Mouse (Mus musculus) stomach, embryonic 15.5 days (tissue): Measurements from ENCODE around the gene Med26. TPM values are rescaled to one million over a fixed set of nuclear protein-coding genes. Genes with fewer than 3 reads are reported as not detected.

Experiments
- ATAC-seq: fragments of 200-750 bp; cut with Nextera tagmentation; 2 replicates; pipeline ENCODE4 v1.8.0; 2017; ENCODE audit warnings: low read depth, moderate number of reproducible peaks, moderate TSS enrichment; ENCODE audit not compliant: insufficient read depth, low FRiP score
- H3K27ac ChIP-seq: fragments of 300-500 bp; sonication (generic); 2 replicates; pipeline ENCODE4 v1.5.1; 2015; ENCODE audit warnings: mild to moderate bottlenecking, inconsistent platforms
- H3K27me3 ChIP-seq: fragments of 300-500 bp; sonication (generic); replicated peaks from 2 replicates; pipeline ENCODE4 v1.6.1; 2015; ENCODE audit warnings: inconsistent platforms
- H3K36me3 ChIP-seq: fragments of 300-500 bp; sonication (generic); 2 replicates; pipeline ENCODE4 v1.6.1; 2015; ENCODE audit warnings: inconsistent platforms
- H3K4me1 ChIP-seq: fragments of 300-500 bp; sonication (generic); 2 replicates; pipeline ENCODE4 v1.6.1; 2015; ENCODE audit warnings: inconsistent platforms
- H3K4me2 ChIP-seq: fragments of 300-500 bp; sonication (generic); 2 replicates; pipeline ENCODE4 v1.6.1; 2015; ENCODE audit warnings: mild to moderate bottlenecking, inconsistent platforms
- H3K4me3 ChIP-seq: fragments of 300-500 bp; sonication (generic); replicated peaks from 2 replicates; pipeline ENCODE4 v1.5.1; 2015; ENCODE audit warnings: inconsistent platforms
- H3K9ac ChIP-seq: fragments of 300-500 bp; sonication (generic); 2 replicates; pipeline ENCODE4 v1.6.1; 2015; ENCODE audit warnings: inconsistent platforms
- H3K9me3 ChIP-seq: fragments of 300-500 bp; sonication (generic); 2 replicates; pipeline ENCODE4 v1.6.1; 2016; ENCODE audit warnings: inconsistent platforms
- WGBS: fragments of 180-500 bp; shearing (Covaris S2); methylation state at CpG from one replicate; pipeline ENCODE4 v1.1.7; 2015; 5-methylcytosine and 5-hydroxymethylcytosine counted together
- polyA plus RNA-seq: library from polyadenylated mRNA; unstranded; fragments of >200 nt; fragmentation: Nextera tagmentation; extraction: Ambion mirVana; gene quantifications from 2 replicates; pipeline ENCODE4 v1.2.1, GENCODE M21; 2015

Gene Med26
- polyA plus RNA-seq, 1 experiment from 2014 or later = 15.6 TPM

DNA sequence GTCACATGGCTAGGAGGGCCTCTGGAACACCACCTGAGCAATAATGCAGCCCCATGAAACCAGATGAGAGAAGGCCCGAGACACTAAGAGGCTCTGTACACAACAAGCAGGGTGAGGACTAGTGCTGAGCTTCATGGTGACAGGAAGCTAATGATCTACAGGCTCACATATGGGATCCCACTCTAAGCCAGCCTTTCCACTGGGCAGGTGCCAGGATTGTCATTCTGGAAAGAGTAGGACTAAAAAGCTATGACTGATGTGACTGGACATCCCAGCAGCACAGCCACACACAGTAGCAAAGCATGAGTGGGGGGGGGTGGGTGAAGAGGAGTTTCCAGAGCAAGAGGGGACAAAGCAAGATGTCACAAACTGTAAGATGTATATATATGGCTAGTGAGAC lies 50.2 kb downstream of the Med26 start:
- ATAC-seq = no peak
- peaks cover 11% of the 10 kb centered on the region; the same call in 1 of the 2 replicates for H3K4me1 ChIP-seq
- 83% methylated on average over 1 of the region's 1 CpGs for WGBS

DNA sequence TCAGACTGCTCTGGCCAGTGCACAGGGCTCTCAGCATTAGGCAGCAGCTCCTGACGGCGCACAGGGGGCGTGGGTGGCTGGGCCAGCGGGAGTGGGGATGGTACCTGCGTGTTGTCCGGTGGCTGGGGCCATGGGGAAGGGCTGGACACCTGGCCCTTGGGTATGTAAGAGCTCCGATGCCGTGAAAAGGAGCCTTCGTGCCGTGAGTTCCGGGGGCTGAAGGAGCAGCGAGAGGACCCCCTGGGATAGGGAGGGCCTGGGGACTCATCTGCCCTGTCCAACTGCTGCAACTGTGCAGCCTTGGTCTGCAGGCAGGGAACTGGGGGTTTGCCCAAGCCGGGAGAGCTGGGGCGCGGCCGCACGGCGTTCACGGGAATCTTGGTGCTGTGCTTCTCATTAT lies 51.9 kb downstream of the Med26 start:
- no peak overlapping the region for H3K4me3 ChIP-seq
- no peak for ATAC-seq
- H3K27ac ChIP-seq = no peak overlapping the region
- no peak overlapping the region for H3K4me2 ChIP-seq
- H3K9me3 ChIP-seq = no peaks in the 10 kb centered on the region
- H3K27me3 ChIP-seq = no peaks in the 10 kb centered on the region
- no peak overlapping the region for H3K9ac ChIP-seq
- peaks cover 24% of the 10 kb centered on the region for H3K36me3 ChIP-seq
- WGBS = 90% methylated on average over 19 of the region's 19 CpGs
- H3K4me1 ChIP-seq = peaks cover 17% of the 10 kb centered on the region

More for the DNA sequence above, 50.2 kb downstream of the Med26 start:
- Histone ChIP-seq H3K27me3 (no peaks in the 10 kb centered on the region), H3K4me2 (no peak overlapping the region), H3K9ac (no peak overlapping the region), H3K36me3 (peaks cover 24% of the 10 kb centered on the region), H3K4me3 (no peak overlapping the region), H3K9me3 (no peaks in the 10 kb centered on the region), H3K27ac (no peak overlapping the region)

GRCm38 (mm10) chr8:72495411-72496111 lies 52.5 kb downstream of the Med26 start:
- H3K27ac ChIP-seq = no peak overlapping the region
- no peak for ATAC-seq
- H3K4me2 ChIP-seq = no peak overlapping the region
- H3K9me3 ChIP-seq = no peaks in the 10 kb centered on the region
- H3K9ac ChIP-seq = no peak overlapping the region
- 86% methylated on average over 23 of the region's 23 CpGs for WGBS
- H3K4me1 ChIP-seq = peaks cover 20% of the 10 kb centered on the region
- no peak overlapping the region for H3K4me3 ChIP-seq
- peaks cover 24% of the 10 kb centered on the region for H3K36me3 ChIP-seq
- no peaks in the 10 kb centered on the region for H3K27me3 ChIP-seq

GRCm38 (mm10) chr8:72493381-72493780 lies 54.7 kb downstream of the Med26 start:
- H3K4me2 ChIP-seq = peak overlapping the region; percentile 72
- no peaks in the 10 kb centered on the region for H3K27me3 ChIP-seq
- 11% methylated on average over 8 of the region's 8 CpGs for WGBS
- H3K4me1 ChIP-seq = peaks cover 20% of the 10 kb centered on the region
- peak overlapping the region; percentile 93 for H3K4me3 ChIP-seq
- peaks cover 26% of the 10 kb centered on the region for H3K36me3 ChIP-seq
- ATAC-seq = no peak
- no peaks in the 10 kb centered on the region for H3K9me3 ChIP-seq
- H3K9ac ChIP-seq = peak overlapping the region; percentile 31; the same call in 1 of the 2 replicates
- H3K27ac ChIP-seq = peak overlapping the region; percentile 86

- Histone ChIP-seq H3K27ac (peak overlapping the region; percentile 86), H3K4me1 (peaks cover 20% of the 10 kb centered on the region), H3K9ac (peak overlapping the region; percentile 88), H3K36me3 (peaks cover 26% of the 10 kb centered on the region), H3K9me3 (no peaks in the 10 kb centered on the region), H3K27me3 (no peaks in the 10 kb centered on the region), H3K4me3 (peak overlapping the region; percentile 93), H3K4me2 (peak overlapping the region; percentile 87)
- peak; percentile 98 for ATAC-seq
- under 1% methylated on average over 56 of the region's 56 CpGs for WGBS
Measured at GRCm38 (mm10) chr8:72492622-72493081, 55.4 kb downstream of the Med26 start.

DNA sequence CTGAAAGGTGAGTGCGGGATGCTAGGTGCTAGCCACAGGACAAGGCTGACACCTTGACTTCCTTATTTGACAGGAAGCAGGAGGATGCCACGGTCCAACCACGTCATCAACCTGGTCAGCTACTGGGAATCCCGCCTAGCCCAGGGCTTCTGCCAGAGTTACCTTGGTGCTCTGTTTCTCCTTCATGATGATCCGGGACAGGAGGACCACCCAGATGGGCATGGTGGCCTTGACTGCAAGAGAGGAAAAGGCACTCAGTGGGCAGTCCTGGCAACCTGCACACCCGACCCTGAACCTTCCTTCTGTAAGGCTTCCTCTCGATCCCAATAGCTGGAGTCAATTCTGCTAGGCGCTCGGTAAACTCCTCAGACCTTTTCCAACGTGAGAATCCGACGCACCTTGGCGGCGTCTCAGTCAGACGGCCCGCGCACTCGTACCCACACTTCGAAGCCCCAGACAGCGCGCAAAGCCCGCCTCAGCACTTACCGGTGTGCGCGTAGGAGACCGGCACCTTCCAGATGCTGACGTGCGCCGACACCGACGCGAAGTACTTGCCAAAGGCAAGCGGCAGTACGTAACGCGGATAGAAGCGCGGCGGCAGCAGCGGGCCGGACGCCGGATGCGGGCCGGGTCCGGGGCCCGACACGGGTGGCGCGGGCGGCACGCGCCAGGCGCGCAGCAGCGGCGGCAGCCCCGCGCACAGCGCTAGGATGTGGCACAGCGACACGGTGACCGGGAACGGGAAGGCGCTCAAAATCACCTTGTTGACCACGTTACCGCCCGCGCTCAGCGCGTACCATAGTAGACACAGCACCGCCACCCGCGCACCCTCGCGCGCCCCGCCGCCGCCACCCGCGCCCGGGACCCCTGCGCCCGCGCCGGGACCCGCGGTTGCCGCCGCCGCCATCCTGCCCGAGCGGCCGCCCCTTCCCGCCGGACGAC lies 56.1 kb downstream of the Med26 start, which contains the start of gene Slc35e1:
TSS of gene Slc35e1 (minus strand) at position 935 of the 942 bp plus-strand sequence.
- under 1% methylated on average over 98 of the region's 98 CpGs for WGBS

GRCm38 (mm10) chr8:72491017-72491416 lies 57.1 kb downstream of the Med26 start:
- Histone ChIP-seq H3K36me3 (peaks cover 15% of the 10 kb centered on the region), H3K9ac (peak overlapping the region; percentile 88; the same call in 1 of the 2 replicates), H3K4me1 (peaks cover 20% of the 10 kb centered on the region), H3K4me3 (peak overlapping the region; percentile 93), H3K27me3 (no peaks in the 10 kb centered on the region), H3K9me3 (no peaks in the 10 kb centered on the region), H3K4me2 (peak overlapping the region; percentile 87), H3K27ac (no peak overlapping the region; the same call in 1 of the 2 replicates)
- ATAC-seq = no peak
- WGBS = 76% methylated on average over 2 of the region's 2 CpGs

More for the DNA sequence above, 56.1 kb downstream of the Med26 start, which contains the start of gene Slc35e1:
- no peaks in the 10 kb centered on the region for H3K9me3 ChIP-seq
- peak within 1 kb of the TSS; percentile 87 for H3K4me2 ChIP-seq
- H3K9ac ChIP-seq = peak within 1 kb of the TSS; percentile 88
- H3K4me3 ChIP-seq = peak within 1 kb of the TSS; percentile 93
- ATAC-seq = peak; percentile 19; the same call in 1 of the 2 replicates
- peak within 1 kb of the TSS; percentile 86 for H3K27ac ChIP-seq
- H3K4me1 ChIP-seq = peaks cover 20% of the 10 kb centered on the region
- H3K27me3 ChIP-seq = no peaks in the 10 kb centered on the region
- H3K36me3 ChIP-seq = peaks cover 24% of the 10 kb centered on the region

GRCm38 (mm10) chr8:72487014-72487413 lies 61.1 kb downstream of the Med26 start:
- ATAC-seq = no peak
- no peaks in the 10 kb centered on the region for H3K27me3 ChIP-seq
- no peaks in the 10 kb centered on the region for H3K9me3 ChIP-seq
- H3K9ac ChIP-seq = no peak overlapping the region
- peaks cover 29% of the 10 kb centered on the region for H3K36me3 ChIP-seq
- H3K4me1 ChIP-seq = peaks cover 10% of the 10 kb centered on the region
- H3K4me2 ChIP-seq = no peak overlapping the region
- no peak overlapping the region for H3K4me3 ChIP-seq
- H3K27ac ChIP-seq = no peak overlapping the region

DNA sequence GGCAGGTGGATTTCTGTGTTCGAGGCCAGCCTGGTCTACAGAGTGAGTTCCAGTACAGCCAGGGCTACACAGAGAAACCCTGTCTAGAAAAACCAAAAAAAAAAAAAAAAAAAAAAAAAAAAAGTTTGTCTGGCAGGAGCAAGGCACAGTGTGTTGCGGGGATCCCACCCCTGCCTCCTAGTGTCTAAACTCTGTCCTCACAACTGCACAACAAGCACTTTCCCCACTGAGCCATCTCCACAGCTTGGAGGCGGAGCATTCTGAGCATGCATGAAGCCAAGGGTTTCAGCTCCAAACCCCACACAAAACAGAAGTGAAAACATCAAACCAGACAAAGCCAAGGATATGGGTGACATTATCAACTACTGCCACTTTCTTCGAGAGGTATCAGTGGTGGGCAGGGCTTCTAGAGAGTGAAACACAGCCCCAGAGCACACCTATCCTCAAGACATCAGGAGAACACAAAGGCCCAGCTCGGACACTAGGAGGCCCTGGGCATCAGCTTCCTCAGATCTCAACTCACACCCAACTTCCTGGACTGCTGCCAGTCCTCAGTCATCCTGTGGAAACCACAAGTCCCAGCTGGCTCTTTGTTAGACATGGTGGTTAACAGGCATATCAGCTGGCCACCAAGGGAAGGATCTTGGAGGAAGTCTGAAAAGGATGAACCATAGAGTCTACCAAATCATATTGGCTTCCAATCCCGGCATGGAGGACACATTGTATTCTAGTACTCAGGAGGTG lies 62.4 kb downstream of the Med26 start:
- no peaks in the 10 kb centered on the region for H3K27me3 ChIP-seq
- no peak overlapping the region for H3K27ac ChIP-seq
- H3K9ac ChIP-seq = no peak overlapping the region
- no peak for ATAC-seq
- no peaks in the 10 kb centered on the region for H3K9me3 ChIP-seq
- H3K4me2 ChIP-seq = no peak overlapping the region
- WGBS = 78% methylated on average over 6 of the region's 6 CpGs
- no peak overlapping the region for H3K4me3 ChIP-seq
- H3K36me3 ChIP-seq = peaks cover 30% of the 10 kb centered on the region
- H3K4me1 ChIP-seq = no peaks in the 10 kb centered on the region

DNA sequence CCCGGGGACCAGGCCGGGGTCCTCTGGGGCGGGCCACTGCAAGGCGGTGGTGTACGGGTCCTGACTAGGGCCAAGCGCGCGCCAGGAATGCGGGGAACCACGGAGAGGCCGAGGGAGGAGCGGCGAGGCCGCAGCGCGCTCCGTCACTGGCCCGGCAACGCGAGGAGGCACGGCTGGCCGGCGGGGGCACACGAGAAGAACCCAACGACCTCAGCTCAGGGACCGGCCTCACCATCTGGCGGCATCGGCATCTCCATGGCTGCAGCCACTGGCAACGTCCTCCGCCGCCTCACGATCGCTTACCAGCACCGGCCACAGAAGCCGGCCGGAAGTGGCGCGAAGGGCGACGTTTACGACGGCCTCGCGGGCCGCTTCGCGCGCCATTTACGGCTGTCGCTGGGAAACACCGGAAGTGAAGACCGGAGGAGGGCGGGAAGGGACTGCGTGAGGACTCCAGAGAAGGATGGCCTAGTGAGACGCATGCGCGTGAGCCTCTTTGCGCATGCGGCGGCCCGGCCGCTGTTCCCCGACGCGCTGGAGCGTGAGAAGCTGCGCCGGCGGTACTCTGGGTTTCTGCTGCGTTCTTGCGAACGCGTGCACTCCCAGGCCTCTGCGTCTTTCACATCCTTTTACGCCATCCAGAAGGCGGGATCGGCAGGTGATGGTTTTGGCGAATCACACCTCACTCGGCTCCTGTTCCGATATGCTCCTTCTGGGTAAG lies 73.1 kb downstream of the Med26 start, which contains the start of gene Cherp:
TSS of gene Cherp (minus strand) at position 401 of the 721 bp plus-strand sequence.
- peak; percentile 95 for ATAC-seq
- Histone ChIP-seq H3K27ac (peak within 1 kb of the TSS; percentile 88), H3K4me2 (peak within 1 kb of the TSS; percentile 77), H3K36me3 (peaks cover 36% of the 10 kb centered on the region), H3K4me3 (peak within 1 kb of the TSS; percentile 89), H3K9me3 (no peaks in the 10 kb centered on the region), H3K4me1 (peaks cover 15% of the 10 kb centered on the region), H3K9ac (peak within 1 kb of the TSS; percentile 80), H3K27me3 (no peaks in the 10 kb centered on the region)
- WGBS = under 1% methylated on average over 80 of the region's 80 CpGs

GRCm38 (mm10) chr8:72470684-72471083 lies 77.4 kb downstream of the Med26 start:
- Histone ChIP-seq H3K27me3 (no peaks in the 10 kb centered on the region), H3K4me2 (no peak overlapping the region), H3K9me3 (no peaks in the 10 kb centered on the region), H3K4me1 (peaks cover 11% of the 10 kb centered on the region), H3K27ac (no peak overlapping the region), H3K9ac (no peak overlapping the region), H3K36me3 (peaks cover 68% of the 10 kb centered on the region), H3K4me3 (no peak overlapping the region)
- 95% methylated on average over 7 of the region's 7 CpGs for WGBS
- ATAC-seq = no peak
